Mouse (Mus musculus): ENCODE measurements around the gene Zmym2. TPM values are rescaled to one million over a fixed set of nuclear protein-coding genes. Genes with fewer than 3 reads are reported as not detected.
"Not testable (repeated sequence)": the region's sequence is repeated elsewhere in the genome, so short reads cannot be mapped to it uniquely, and the experiment has no call there.

Gene Zmym2
- polyA plus RNA-seq, 1 experiment from 2014 or later, result 56.7 TPM

- Histone ChIP-seq H3K4me3 (peak overlapping the region; percentile 59), H3K9ac (peak overlapping the region; percentile 60), H3K27ac (replicated peaks) (peak overlapping the region; percentile 92), H3K36me3 (no peaks in the 10 kb centered on the region; the same call in 1 of the 2 replicates), H3K27me3 (no peaks in the 10 kb centered on the region), H3K4me2 (peak overlapping the region; percentile 82), H3K4me1 (replicated peaks) (peaks cover 26% of the 10 kb centered on the region), H3K9me3 (no peaks in the 10 kb centered on the region)
- peak; percentile 15 for ATAC-seq (ENCODE audit: low FRiP score, low read depth)
- under 1% methylated on average over 31 of the region's 36 CpGs for WGBS
These were observed 1.1 kb upstream of the Zmym2 start for GRCm38 (mm10) chr14:56885308-56885771.

- H3K27me3 ChIP-seq, H3K36me3 ChIP-seq, H3K9me3 ChIP-seq: not testable (repeated sequence)
- Histone ChIP-seq H3K9ac (peak overlapping the region; percentile 58), H3K27ac (replicated peaks) (peak overlapping the region; percentile 92), H3K4me2 (peak overlapping the region; percentile 82), H3K4me3 (peak overlapping the region; percentile 59), H3K4me1 (replicated peaks) (peaks cover 29% of the 10 kb centered on the region)
- peak; percentile 97 for ATAC-seq (ENCODE audit: low FRiP score, low read depth)
- under 1% methylated on average over 30 of the region's 69 CpGs for WGBS
These were observed 363 bp upstream of the Zmym2 start for GRCm38 (mm10) chr14:56885986-56886593.

GRCm38 (mm10) chr14:56887514-56887880, 1.0 kb downstream of the Zmym2 start:
- Histone ChIP-seq H3K9ac (peak overlapping the region; percentile 89), H3K9me3 (no peaks in the 10 kb centered on the region), H3K27me3 (no peaks in the 10 kb centered on the region), H3K4me3 (peak overlapping the region; percentile 95), H3K36me3 (no peaks in the 10 kb centered on the region; the same call in 1 of the 2 replicates), H3K4me1 (replicated peaks) (peaks cover 29% of the 10 kb centered on the region), H3K4me2 (peak overlapping the region; percentile 67), H3K27ac (replicated peaks) (peak overlapping the region; percentile 99)
- 0% methylated on average over 3 of the region's 3 CpGs for WGBS
- ATAC-seq (ENCODE audit: low FRiP score, low read depth), result no peak

- Histone ChIP-seq H3K9ac (peak overlapping the region; percentile 89), H3K27ac (replicated peaks) (peak overlapping the region; percentile 99), H3K4me2 (peak overlapping the region; percentile 67), H3K4me3 (peak overlapping the region; percentile 95), H3K36me3 (no peaks in the 10 kb centered on the region; the same call in 1 of the 2 replicates), H3K27me3 (no peaks in the 10 kb centered on the region), H3K4me1 (replicated peaks) (peaks cover 29% of the 10 kb centered on the region), H3K9me3 (no peaks in the 10 kb centered on the region)
- no peak for ATAC-seq (ENCODE audit: low FRiP score, low read depth)
- 0% methylated on average over 9 of the region's 9 CpGs for WGBS
These were observed 1.4 kb downstream of the Zmym2 start for GRCm38 (mm10) chr14:56887887-56888286.

GRCm38 (mm10) chr14:56888416-56888815, 2.0 kb downstream of the Zmym2 start:
- Histone ChIP-seq H3K4me3 (peak overlapping the region; percentile 95), H3K27ac (replicated peaks) (peak overlapping the region; percentile 99), H3K4me2 (peak overlapping the region; percentile 67), H3K9ac (peak overlapping the region; percentile 89; the same call in 1 of the 2 replicates), H3K4me1 (replicated peaks) (peaks cover 29% of the 10 kb centered on the region), H3K36me3 (peaks cover 5% of the 10 kb centered on the region), H3K9me3 (no peaks in the 10 kb centered on the region), H3K27me3 (no peaks in the 10 kb centered on the region)
- no peak for ATAC-seq (ENCODE audit: low FRiP score, low read depth)
- 80% methylated on average over 2 of the region's 2 CpGs for WGBS

- WGBS, result 95% methylated on average over 2 of the region's 2 CpGs
- peaks cover 11% of the 10 kb centered on the region for H3K4me1 ChIP-seq (replicated peaks)
These were observed 8.0 kb downstream of the Zmym2 start for GRCm38 (mm10) chr14:56894417-56894816.

GRCm38 (mm10) chr14:56896521-56896920, 10.1 kb downstream of the Zmym2 start:
- Histone ChIP-seq H3K9ac (no peak overlapping the region), H3K4me2 (no peak overlapping the region), H3K27ac (replicated peaks) (no peak overlapping the region), H3K36me3 (peaks cover 8% of the 10 kb centered on the region), H3K4me3 (no peak overlapping the region), H3K4me1 (replicated peaks) (no peaks in the 10 kb centered on the region), H3K27me3 (no peaks in the 10 kb centered on the region), H3K9me3 (no peaks in the 10 kb centered on the region)
- peak; percentile 61; the same call in 1 of the 2 replicates for ATAC-seq (ENCODE audit: low FRiP score, low read depth)
- 95% methylated on average over 1 of the region's 1 CpGs for WGBS

More at GRCm38 (mm10) chr14:56894417-56894816, 8.0 kb downstream of the Zmym2 start:
- H3K36me3 ChIP-seq, result peaks cover 8% of the 10 kb centered on the region
- no peak overlapping the region for H3K4me3 ChIP-seq
- no peaks in the 10 kb centered on the region for H3K27me3 ChIP-seq
- H3K4me2 ChIP-seq, result no peak overlapping the region
- no peak overlapping the region for H3K27ac ChIP-seq (replicated peaks)
- ATAC-seq (ENCODE audit: low FRiP score, low read depth), result no peak
- no peak overlapping the region for H3K9ac ChIP-seq
- no peaks in the 10 kb centered on the region for H3K9me3 ChIP-seq

GRCm38 (mm10) chr14:56897475-56897874, 11.0 kb downstream of the Zmym2 start:
- H3K36me3 ChIP-seq, result peaks cover 8% of the 10 kb centered on the region
- no peak overlapping the region for H3K4me2 ChIP-seq
- H3K4me3 ChIP-seq, result no peak overlapping the region
- no peaks in the 10 kb centered on the region for H3K9me3 ChIP-seq
- WGBS, result 97% methylated on average over 2 of the region's 2 CpGs
- H3K27me3 ChIP-seq, result no peaks in the 10 kb centered on the region
- H3K27ac ChIP-seq (replicated peaks), result no peak overlapping the region
- no peak overlapping the region for H3K9ac ChIP-seq
- no peaks in the 10 kb centered on the region for H3K4me1 ChIP-seq (replicated peaks)
- no peak for ATAC-seq (ENCODE audit: low FRiP score, low read depth)

- H3K27ac ChIP-seq (replicated peaks), result no peak overlapping the region
- no peak for ATAC-seq (ENCODE audit: low FRiP score, low read depth)
- H3K4me2 ChIP-seq, result no peak overlapping the region
- H3K4me3 ChIP-seq, result no peak overlapping the region
- peaks cover 9% of the 10 kb centered on the region for H3K36me3 ChIP-seq
- H3K27me3 ChIP-seq, result no peaks in the 10 kb centered on the region
- no peak overlapping the region for H3K9ac ChIP-seq
- no peaks in the 10 kb centered on the region for H3K9me3 ChIP-seq
- 0 out of 2 replicates have a peak, but pooled peaks cover 2% of the 10 kb centered on the region for H3K4me1 ChIP-seq (replicated peaks)
These were observed 13.2 kb downstream of the Zmym2 start for GRCm38 (mm10) chr14:56899656-56900055.

- H3K4me3 ChIP-seq, result no peak overlapping the region
- no peaks in the 10 kb centered on the region for H3K9me3 ChIP-seq
- H3K4me2 ChIP-seq, result no peak overlapping the region
- H3K36me3 ChIP-seq, result peaks cover 10% of the 10 kb centered on the region
- no peak for ATAC-seq (ENCODE audit: low FRiP score, low read depth)
- no peak overlapping the region for H3K9ac ChIP-seq
- WGBS, result 92% methylated on average over 6 of the region's 6 CpGs
- no peaks in the 10 kb centered on the region for H3K27me3 ChIP-seq
- H3K27ac ChIP-seq (replicated peaks), result no peak overlapping the region
- H3K4me1 ChIP-seq (replicated peaks), result 0 out of 2 replicates have a peak, but pooled peaks cover 5% of the 10 kb centered on the region
These were observed 16.6 kb downstream of the Zmym2 start for GRCm38 (mm10) chr14:56903039-56903438.

- Histone ChIP-seq H3K4me1 (replicated peaks) (0 out of 2 replicates have a peak, but pooled peaks cover 5% of the 10 kb centered on the region), H3K36me3 (peaks cover 10% of the 10 kb centered on the region), H3K4me3 (no peak overlapping the region), H3K9ac (no peak overlapping the region), H3K27ac (replicated peaks) (no peak overlapping the region), H3K9me3 (no peaks in the 10 kb centered on the region), H3K4me2 (no peak overlapping the region), H3K27me3 (no peaks in the 10 kb centered on the region)
- ATAC-seq (ENCODE audit: low FRiP score, low read depth), result no peak
- WGBS, result 89% methylated on average over 1 of the region's 1 CpGs
These were observed 19.2 kb downstream of the Zmym2 start for GRCm38 (mm10) chr14:56905696-56906095.

GRCm38 (mm10) chr14:56918532-56918931, 32.1 kb downstream of the Zmym2 start:
- Histone ChIP-seq H3K9me3 (no peaks in the 10 kb centered on the region), H3K4me2 (no peak overlapping the region), H3K9ac (no peak overlapping the region), H3K4me1 (replicated peaks) (0 out of 2 replicates have a peak, but pooled peaks cover 3% of the 10 kb centered on the region), H3K36me3 (peaks cover 18% of the 10 kb centered on the region), H3K27me3 (no peaks in the 10 kb centered on the region), H3K4me3 (no peak overlapping the region), H3K27ac (replicated peaks) (no peak overlapping the region)
- 70% methylated on average over 3 of the region's 3 CpGs for WGBS
- ATAC-seq (ENCODE audit: low FRiP score, low read depth), result no peak
